Mouse (Mus musculus) cerebellum, adult (tissue): ENCODE results near the gene Sos1.
"Not testable (repeated sequence)": the region's sequence is repeated elsewhere in the genome, so short reads cannot be mapped to it uniquely, and the experiment has no call there.

Experiments
- ATAC-seq: cut with Nextera tagmentation; 2 replicates; pipeline ENCODE4 v1.9.2; 2017; ENCODE audit warnings: mild to moderate bottlenecking, moderate library complexity, mixed read lengths; ENCODE audit not compliant: insufficient number of reproducible peaks, low FRiP score, low TSS enrichment

The Sos1 gene

GRCm38 (mm10) chr17:80426901-80427300 is 53.4 kb downstream of the Sos1 start:
- ATAC-seq, result no peak

- no peak for ATAC-seq
These were observed 54.1 kb downstream of the Sos1 start for GRCm38 (mm10) chr17:80426171-80426570.

- no peak for ATAC-seq
These were observed 59.3 kb downstream of the Sos1 start for GRCm38 (mm10) chr17:80420998-80421397.

- ATAC-seq, result no peak
These were observed 61.6 kb downstream of the Sos1 start for GRCm38 (mm10) chr17:80418572-80419210.

GRCm38 (mm10) chr17:80411182-80411581 is 69.1 kb downstream of the Sos1 start:
- no peak for ATAC-seq

GRCm38 (mm10) chr17:80398243-80398642 is 82.0 kb downstream of the Sos1 start:
- no peak for ATAC-seq

- 0 out of 2 replicates have a peak, but pooled peaks have one; percentile 36 for ATAC-seq
These were observed 88.5 kb downstream of the Sos1 start for GRCm38 (mm10) chr17:80391423-80392403.

GRCm38 (mm10) chr17:80390024-80390423 is 90.2 kb downstream of the Sos1 start:
- no peak for ATAC-seq

GRCm38 (mm10) chr17:80385671-80386070 is 94.6 kb downstream of the Sos1 start:
- no peak for ATAC-seq

GRCm38 (mm10) chr17:80378386-80378785 is 101.9 kb downstream of the Sos1 start:
- not testable (repeated sequence) for ATAC-seq

- ATAC-seq, result peak; percentile 67
These were observed 106.5 kb downstream of the Sos1 start for GRCm38 (mm10) chr17:80373726-80374096.

- ATAC-seq, result peak; percentile 95
These were observed 107.1 kb downstream of the Sos1 start, which contains the start of gene Gm10190 for GRCm38 (mm10) chr17:80372989-80373725. TSS of gene Gm10190 (minus strand) at chr17:80373541.

GRCm38 (mm10) chr17:80368606-80369005 is 111.6 kb downstream of the Sos1 start:
- no peak for ATAC-seq

GRCm38 (mm10) chr17:80367276-80367675 is 113.0 kb downstream of the Sos1 start:
- ATAC-seq, result no peak

GRCm38 (mm10) chr17:80360245-80360644 is 120.0 kb downstream of the Sos1 start:
- no peak for ATAC-seq

GRCm38 (mm10) chr17:80347234-80347633 is 133.0 kb downstream of the Sos1 start:
- ATAC-seq, result no peak

- no peak for ATAC-seq
These were observed 133.6 kb downstream of the Sos1 start for GRCm38 (mm10) chr17:80346591-80347125.

- ATAC-seq, result no peak
These were observed 135.0 kb downstream of the Sos1 start for GRCm38 (mm10) chr17:80345277-80345676.
